Mouse (Mus musculus) Muller cell, postnatal 12 days (primary cell): ENCODE results near the gene Mrpl16.

Source experiments
- DNase-seq: peaks from one replicate; pipeline ENCODE4 v3.0.0-alpha.2; 2015; ENCODE audit errors: inconsistent ontology term

The Mrpl16 gene

GRCm38 (mm10) chr19:11804423-11804822, 34.2 kb downstream of the Mrpl16 start:
- no peak for DNase-seq

- no peak for DNase-seq
Observed at GRCm38 (mm10) chr19:11807251-11807650, 37.1 kb downstream of the Mrpl16 start.

- no peak for DNase-seq
Observed at GRCm38 (mm10) chr19:11807822-11808221, 37.6 kb downstream of the Mrpl16 start.

- no peak for DNase-seq
Observed at GRCm38 (mm10) chr19:11808452-11808851, 38.3 kb downstream of the Mrpl16 start.

- no peak for DNase-seq
Observed at GRCm38 (mm10) chr19:11810003-11810758, 40.0 kb downstream of the Mrpl16 start.

- peak; percentile 69 for DNase-seq
Observed at GRCm38 (mm10) chr19:11810856-11811255, 40.7 kb downstream of the Mrpl16 start.

- DNase-seq = peak; percentile 43
Observed at GRCm38 (mm10) chr19:11811688-11812365, 41.6 kb downstream of the Mrpl16 start.

GRCm38 (mm10) chr19:11813136-11813535, 42.9 kb downstream of the Mrpl16 start:
- no peak for DNase-seq

GRCm38 (mm10) chr19:11813649-11814048, 43.5 kb downstream of the Mrpl16 start:
- no peak for DNase-seq

- no peak for DNase-seq
Observed at GRCm38 (mm10) chr19:11814742-11815333, 44.6 kb downstream of the Mrpl16 start.

- DNase-seq = no peak
Observed at GRCm38 (mm10) chr19:11816706-11817105, 46.5 kb downstream of the Mrpl16 start.

GRCm38 (mm10) chr19:11817586-11817985, 47.4 kb downstream of the Mrpl16 start:
- no peak for DNase-seq

GRCm38 (mm10) chr19:11818199-11819142, 48.3 kb downstream of the Mrpl16 start:
- DNase-seq = peak; percentile 82

- DNase-seq = no peak
Observed at GRCm38 (mm10) chr19:11819143-11819700, 49.0 kb downstream of the Mrpl16 start, which contains the start of gene Stx3. TSS of gene Stx3 (minus strand) at chr19:11819403.

GRCm38 (mm10) chr19:11819800-11820199, 49.6 kb downstream of the Mrpl16 start:
- peak; percentile 75 for DNase-seq

GRCm38 (mm10) chr19:11820211-11820610, 50.0 kb downstream of the Mrpl16 start:
- no peak for DNase-seq

- no peak for DNase-seq
Observed at GRCm38 (mm10) chr19:11823346-11824065, 53.3 kb downstream of the Mrpl16 start.
